ENCODE assay signal across 20 mouse cellular contexts in genomic region chr5:54148091-54148795, GRCm38 (mm10).
"Had no signal": no experiment of that assay in that cellular context is flagged by ENCODE, and none has a peak within 500 bp of the region (broad histone marks: within the 10 kb centered on the region; RNA-seq: fewer than 3 reads in every experiment).

No protein-coding gene starts in this region.

- H3K9me3 ChIP-seq: limb, embryonic 12.5 days; limb, embryonic 15.5 days; midbrain, embryonic 13.5 days; neural tube, embryonic 13.5 days; stomach, embryonic 15.5 days had no signal

- H3K27ac ChIP-seq: limb, embryonic 12.5 days; limb, embryonic 15.5 days; liver, embryonic 14.5 days; macrophage; midbrain, embryonic 13.5 days; neural tube, embryonic 13.5 days; stomach, embryonic 15.5 days had no signal

- H3K36me3 ChIP-seq: limb, embryonic 12.5 days; limb, embryonic 15.5 days; midbrain, embryonic 13.5 days; neural tube, embryonic 13.5 days; stomach, embryonic 15.5 days had no signal

- H3K27me3 ChIP-seq: limb, embryonic 15.5 days; midbrain, embryonic 13.5 days; neural tube, embryonic 13.5 days; stomach, embryonic 15.5 days had no signal

- DNase-seq: kidney, postnatal 14 days; kidney, postnatal 4 days; left cerebral cortex, postnatal 4 days; liver, postnatal 0 days; lung, embryonic 14.5 days; retina, postnatal 1 day; right cerebral cortex, postnatal 25 days; spleen, adult 18-20 months; thymus, postnatal 25 days had no signal

- H3K4me1 ChIP-seq: limb, embryonic 12.5 days; limb, embryonic 15.5 days; midbrain, embryonic 13.5 days; neural tube, embryonic 13.5 days; stomach, embryonic 15.5 days had no signal

- H3K9ac ChIP-seq: limb, embryonic 12.5 days; limb, embryonic 15.5 days; liver, embryonic 14.5 days; liver, postnatal 0 days; lung, embryonic 14.5 days; midbrain, embryonic 13.5 days; neural tube, embryonic 13.5 days; stomach, embryonic 15.5 days had no signal

- H3K4me3 ChIP-seq: limb, embryonic 12.5 days; limb, embryonic 15.5 days; midbrain, embryonic 13.5 days; myocyte; neural tube, embryonic 13.5 days; stomach, embryonic 15.5 days had no signal

- ATAC-seq: liver, postnatal 0 days; lung, postnatal 0 days; midbrain, embryonic 13.5 days; midbrain, embryonic 16.5 days had no signal

- H3K4me2 ChIP-seq: limb, embryonic 12.5 days; limb, embryonic 15.5 days; liver, embryonic 11.5 days; lung, embryonic 14.5 days; midbrain, embryonic 13.5 days; neural tube, embryonic 13.5 days; stomach, embryonic 15.5 days had no signal
